In genomic region chr7:92258148-92258547, GRCm38 (mm10) we compare ENCODE assay signal across 21 mouse cellular contexts.
A peak's percentile ranks its signal among the peaks of the same experiment; 100 is the strongest.
DNase-seq lines count a peak whose midpoint lies in the region; ATAC-seq and TF ChIP-seq lines count a peak whose summit lies in the region.
"Had no signal": no experiment of that assay in that cellular context is flagged by ENCODE, and none has a peak within 500 bp of the region (broad histone marks: within the 10 kb centered on the region; RNA-seq: fewer than 3 reads in every experiment).

No protein-coding gene starts in this region.

- no peaks in the 10 kb centered on the region for H3K4me1 ChIP-seq in kidney, embryonic 15.5 days
- H3K4me1 ChIP-seq in CH12.LX (ENCODE audit: control insufficient read depth in 1 of 2, insufficient read depth in 2 of 2), result peaks cover 9 to 12% of the 10 kb centered on the region in 2 experiments
- no peaks in the 10 kb centered on the region for H3K4me1 ChIP-seq in intestine, embryonic 15.5 days (replicated peaks)
- H3K4me1 ChIP-seq: forebrain, embryonic 13.5 days had no signal

- no peak for ATAC-seq in kidney, embryonic 15.5 days (replicated peaks; ENCODE audit: low FRiP score)
- ATAC-seq in intestine, embryonic 15.5 days, result peak; percentile 30; the same call in 1 of the 2 replicates
- ATAC-seq: CD4-positive, CD25-positive, alpha-beta regulatory T cell, adult 4 months; forebrain, embryonic 13.5 days; forebrain, embryonic 16.5 days; hindbrain, postnatal 0 days had no signal

- no peak overlapping the region for H3K4me3 ChIP-seq in kidney, embryonic 15.5 days (replicated peaks)
- no peak overlapping the region for H3K4me3 ChIP-seq in CH12.LX (replicated peaks in 1 of 3; ENCODE audit: low read depth in 2 of 3, low read length in 2 of 3, poor library complexity in 1 of 3)
- H3K4me3 ChIP-seq in intestine, embryonic 15.5 days (replicated peaks), result no peak overlapping the region
- H3K4me3 ChIP-seq: forebrain, embryonic 10.5 days; forebrain, embryonic 13.5 days; heart, adult 2 months; heart, embryonic 10.5 days; heart, embryonic 13.5 days had no signal

- no peaks in the 10 kb centered on the region for H3K79me2 ChIP-seq in CH12.LX (replicated peaks; ENCODE audit: control insufficient read depth, extremely low read depth, insufficient read depth, poor library complexity, severe bottlenecking)

- H3K27ac ChIP-seq in kidney, embryonic 15.5 days, result no peak overlapping the region
- no peak overlapping the region for H3K27ac ChIP-seq in CH12.LX (ENCODE audit: insufficient read depth, low read depth)
- no peak overlapping the region for H3K27ac ChIP-seq in intestine, embryonic 15.5 days
- H3K27ac ChIP-seq: forebrain, embryonic 10.5 days; forebrain, embryonic 13.5 days; heart, adult 2 months; heart, embryonic 10.5 days; heart, embryonic 13.5 days; hindbrain, embryonic 14.5 days; hindbrain, postnatal 0 days had no signal

- H3K9me3 ChIP-seq in kidney, embryonic 15.5 days (replicated peaks), result no peaks in the 10 kb centered on the region
- H3K9me3 ChIP-seq in CH12.LX (replicated peaks; ENCODE audit: low read length), result no peaks in the 10 kb centered on the region
- H3K9me3 ChIP-seq in intestine, embryonic 15.5 days, result no peaks in the 10 kb centered on the region
- H3K9me3 ChIP-seq: forebrain, embryonic 10.5 days; forebrain, embryonic 13.5 days; heart, embryonic 10.5 days; heart, embryonic 13.5 days had no signal

- WGBS in kidney, embryonic 15.5 days, result 91% methylated on average over 4 of the region's 4 CpGs
- 72% methylated on average over 4 of the region's 4 CpGs for WGBS in intestine, embryonic 15.5 days

- H3K9ac ChIP-seq in kidney, embryonic 15.5 days, result no peak overlapping the region
- no peak overlapping the region for H3K9ac ChIP-seq in CH12.LX (ENCODE audit: insufficient read depth, low read depth)
- H3K9ac ChIP-seq in intestine, embryonic 15.5 days, result no peak overlapping the region
- H3K9ac ChIP-seq: forebrain, embryonic 13.5 days; heart, embryonic 13.5 days; hindbrain, embryonic 14.5 days had no signal

- in situ Hi-C loops in CH12.LX (cut with MboI; ENCODE audit: low pct_ligation_motif_present, low pct_unique_long_range_greater_than_20kb, low sequenced_read_pairs), result no loop called here

- TF ChIP-seq EP300 in CH12.LX (IDR thresholded peaks at IDR 0.05; ENCODE audit: low read length), result no peak

- H3K36me3 ChIP-seq in kidney, embryonic 15.5 days, result no peaks in the 10 kb centered on the region
- H3K36me3 ChIP-seq in CH12.LX (replicated peaks in 1 of 2; ENCODE audit: control insufficient read depth in 1 of 2, insufficient read depth in 1 of 2, low read length in 1 of 2), result no peaks in the 10 kb centered on the region
- no peaks in the 10 kb centered on the region for H3K36me3 ChIP-seq in intestine, embryonic 15.5 days
- H3K36me3 ChIP-seq: forebrain, embryonic 10.5 days; heart, embryonic 10.5 days; heart, embryonic 13.5 days had no signal

- dilution Hi-C loops in CH12.LX (cut with MboI; ENCODE audit: extremely low pct_ligation_motif_present, extremely low pct_unique_long_range_greater_than_20kb, low sequenced_read_pairs), result no loop called here

- no peak for TF ChIP-seq POLR2A in CH12.LX (IDR thresholded peaks at IDR 0.05; ENCODE audit: low read depth, low read length)

- no peak overlapping the region for H3K4me2 ChIP-seq in kidney, embryonic 15.5 days
- H3K4me2 ChIP-seq in CH12.LX (ENCODE audit: insufficient read depth, low read depth, poor library complexity, severe bottlenecking), result no peak overlapping the region
- H3K4me2 ChIP-seq in intestine, embryonic 15.5 days (replicated peaks), result no peak overlapping the region
- H3K4me2 ChIP-seq: forebrain, embryonic 13.5 days; heart, embryonic 13.5 days; hindbrain, embryonic 14.5 days had no signal

- TF ChIP-seq RAD21 in CH12.LX (IDR thresholded peaks at IDR 0.05; ENCODE audit: low read depth, low read length), result no peak

- no peaks in the 10 kb centered on the region for H3K27me3 ChIP-seq in kidney, embryonic 15.5 days
- no peaks in the 10 kb centered on the region for H3K27me3 ChIP-seq in CH12.LX (replicated peaks)
- H3K27me3 ChIP-seq in intestine, embryonic 15.5 days (replicated peaks), result no peaks in the 10 kb centered on the region
- H3K27me3 ChIP-seq: forebrain, embryonic 13.5 days; heart, embryonic 13.5 days had no signal

- DNase-seq in kidney, adult 9 months, result peak; percentile 11
- no peak for DNase-seq in CH12.LX (ENCODE audit: extremely low read depth)
- DNase-seq in cerebellum, adult 11-12 months, result no peak
- DNase-seq in right cerebral cortex, adult 18-20 months, result no peak
- DNase-seq: cerebellum, adult 9-10 months; cerebellum, postnatal 14 days; gastrocnemius, postnatal 10 days; gastrocnemius, postnatal 36 days; heart, adult 2 months; heart, postnatal 14 days; heart, postnatal 4 days had no signal

- no peak for TF ChIP-seq CTCF in CH12.LX (conservative IDR thresholded peaks at IDR 0.05 in 1 of 2, IDR thresholded peaks at IDR 0.05 in 1 of 2; ENCODE audit: low read depth in 2 of 2, low read length in 2 of 2)

TF ChIP-seq in CH12.LX, 34 proteins besides CTCF, POLR2A, EP300 and RAD21:
- no peak for TF ChIP-seq PAX5 (IDR thresholded peaks at IDR 0.05; ENCODE audit: low read length)
- no peak for TF ChIP-seq USF2 (conservative IDR thresholded peaks at IDR 0.05; ENCODE audit: low read depth, low read length)
- peak; percentile 55; the same call in 1 of the 2 replicates for TF ChIP-seq JUN (IDR thresholded peaks at IDR 0.05; ENCODE audit: insufficient read depth, low read depth, low read length)
- TF ChIP-seq JUND (conservative IDR thresholded peaks at IDR 0.05; ENCODE audit: low read depth, low read length), result peak; percentile 40; the same call in 1 of the 2 replicates
- peak; percentile 30; the same call in 1 of the 2 replicates for TF ChIP-seq ETS1 (conservative IDR thresholded peaks at IDR 0.05; ENCODE audit: low read depth, low read length)
